Mouse (Mus musculus) MEL (cell line): Measurements from ENCODE around the gene Gpd1l. TPM values are rescaled to one million over a fixed set of nuclear protein-coding genes. Genes with fewer than 3 reads are reported as not detected.
"Not testable (repeated sequence)": the region's sequence is repeated elsewhere in the genome, so short reads cannot be mapped to it uniquely, and the experiment has no call there.

ENCODE experiments used
- DNase-seq: peaks from one replicate; pipeline ENCODE4 v3.0.0; 2011; ENCODE audit warnings: low read depth, low spot score
- H3K27ac ChIP-seq: 2 replicates; pipeline ENCODE4 v1.5.1; 2012; ENCODE audit warnings: low read depth, mild to moderate bottlenecking, control low read depth, low read length, moderate library complexity; ENCODE audit not compliant: control insufficient read depth
- H3K27me3 ChIP-seq, 2 experiments: fragments of 150-350 bp in 1 of 2; sonication (generic) in 1 of 2; 2 replicates each; pipeline ENCODE4 v1.6.1; 2012; ENCODE audit warnings: low read length in 2 of 2, mild to moderate bottlenecking in 2 of 2, improper control_type of control experiment in 1 of 2, moderate library complexity in 1 of 2; ENCODE audit not compliant: insufficient read depth in 2 of 2, control insufficient read depth in 1 of 2
- H3K36me3 ChIP-seq, 2 experiments: 2 replicates each; pipeline ENCODE4 v1.6.1; 2012 to 2014; ENCODE audit warnings: low read length in 2 of 2, improper control_type of control experiment in 1 of 2, inconsistent platforms in 1 of 2, mild to moderate bottlenecking in 1 of 2; ENCODE audit not compliant: insufficient read depth in 2 of 2, control insufficient read depth in 1 of 2
- H3K4me1 ChIP-seq, 2 experiments: fragments of 150-350 bp in 1 of 2; sonication (generic) in 1 of 2; 2 replicates each; pipeline ENCODE4 v1.6.1; 2012; ENCODE audit warnings: low read length in 2 of 2, improper control_type of control experiment in 1 of 2, mild to moderate bottlenecking in 1 of 2; ENCODE audit not compliant: insufficient read depth in 2 of 2, control insufficient read depth in 1 of 2
- H3K4me3 ChIP-seq, 2 experiments: fragments of 150-350 bp in 1 of 2; sonication (generic) in 1 of 2; 2 replicates each; pipeline ENCODE4 v1.5.1; 2012; ENCODE audit warnings: low read depth in 2 of 2, low read length in 2 of 2, mild to moderate bottlenecking in 2 of 2, moderate library complexity in 2 of 2, control low read depth in 1 of 2, improper control_type of control experiment in 1 of 2; ENCODE audit not compliant: control insufficient read depth in 1 of 2, insufficient read depth in 1 of 2
- H3K79me2 ChIP-seq: 2 replicates; pipeline ENCODE4 v1.6.1; 2012; ENCODE audit warnings: mild to moderate bottlenecking, low read length, moderate library complexity; ENCODE audit not compliant: control insufficient read depth, poor library complexity, insufficient read depth
- H3K9ac ChIP-seq: 2 replicates; pipeline ENCODE4 v1.6.1; 2012; ENCODE audit warnings: low read depth, mild to moderate bottlenecking, control low read depth, low read length, moderate library complexity; ENCODE audit not compliant: control insufficient read depth, poor library complexity, severe bottlenecking
- H3K9me3 ChIP-seq: fragments of 150-350 bp; sonication (generic); replicated peaks from 2 replicates; pipeline ENCODE4 v1.6.1; 2012; ENCODE audit warnings: mild to moderate bottlenecking, low read length, improper control_type of control experiment, moderate library complexity; ENCODE audit not compliant: insufficient read depth
- BHLHE40 ChIP-seq: IDR thresholded peaks from 2 replicates; pipeline ENCODE4 v1.6.1; 2012; ENCODE audit warnings: low read depth, mild to moderate bottlenecking, inconsistent platforms, low read length, improper control_type of control experiment, borderline replicate concordance
- CHD2 ChIP-seq: IDR thresholded peaks from 2 replicates; pipeline ENCODE4 v1.6.1; 2011; ENCODE audit warnings: low read length, improper control_type of control experiment
- EP300 ChIP-seq, 2 experiments: IDR thresholded peaks; 2 replicates each; pipeline ENCODE4 v1.6.1; 2011; ENCODE audit warnings: improper control_type of control experiment in 2 of 2, low read length in 2 of 2, low read depth in 1 of 2, mild to moderate bottlenecking in 1 of 2
- JUND ChIP-seq: IDR thresholded peaks from 2 replicates; pipeline ENCODE4 v1.6.1; 2011; ENCODE audit warnings: low read depth, mild to moderate bottlenecking, improper control_type of control experiment, low read length
- KAT2A ChIP-seq: conservative IDR thresholded peaks from 2 replicates; pipeline ENCODE4 v1.6.1; 2012; ENCODE audit warnings: low read depth, low read length, improper control_type of control experiment, inconsistent platforms
- MAX ChIP-seq: IDR thresholded peaks from 2 replicates; pipeline ENCODE4 v1.6.1; 2011; ENCODE audit warnings: low read length, improper control_type of control experiment
- MAZ ChIP-seq: IDR thresholded peaks from 2 replicates; pipeline ENCODE4 v1.6.1; 2012; ENCODE audit warnings: low read depth, mild to moderate bottlenecking, inconsistent platforms, low read length, improper control_type of control experiment
- MXI1 ChIP-seq: IDR thresholded peaks from 2 replicates; pipeline ENCODE4 v1.6.1; 2011; ENCODE audit warnings: mild to moderate bottlenecking, low read depth, low read length, improper control_type of control experiment
- MYB ChIP-seq: IDR thresholded peaks from 2 replicates; pipeline ENCODE4 v1.6.1; 2011; ENCODE audit warnings: mild to moderate bottlenecking, low read depth, low read length, improper control_type of control experiment
- MYC ChIP-seq: IDR thresholded peaks from 2 replicates; pipeline ENCODE4 v1.6.1; 2011; ENCODE audit warnings: low read depth, mild to moderate bottlenecking, low read length, improper control_type of control experiment, moderate library complexity
- NELFE ChIP-seq: IDR thresholded peaks from 2 replicates; pipeline ENCODE4 v1.6.1; 2011; ENCODE audit warnings: low read depth, low read length, improper control_type of control experiment
- NRF1 ChIP-seq: IDR thresholded peaks from 2 replicates; pipeline ENCODE4 v1.6.1; 2014; ENCODE audit warnings: low read depth, mild to moderate bottlenecking, inconsistent platforms, low read length, improper control_type of control experiment, moderate library complexity; ENCODE audit not compliant: poor library complexity, insufficient read depth, severe bottlenecking
- SIN3A ChIP-seq: IDR thresholded peaks from 2 replicates; pipeline ENCODE4 v1.6.1; 2012; ENCODE audit warnings: low read length, improper control_type of control experiment, inconsistent platforms
- TBP ChIP-seq: IDR thresholded peaks from 2 replicates; pipeline ENCODE4 v1.8.0; 2011; ENCODE audit warnings: low read depth, low read length, improper control_type of control experiment
- USF1 ChIP-seq: IDR thresholded peaks from 2 replicates; pipeline ENCODE4 v1.6.1; 2014; ENCODE audit warnings: low read depth, mild to moderate bottlenecking, inconsistent platforms, low read length, improper control_type of control experiment, moderate library complexity
- ZKSCAN1 ChIP-seq: IDR thresholded peaks from 2 replicates; pipeline ENCODE4 v1.6.1; 2012; ENCODE audit warnings: low read depth, mild to moderate bottlenecking, inconsistent platforms, low read length, improper control_type of control experiment, moderate library complexity
- ZNF384 ChIP-seq: IDR thresholded peaks from 2 replicates; pipeline ENCODE4 v1.6.1; 2012; ENCODE audit warnings: low read depth, mild to moderate bottlenecking, inconsistent platforms, low read length, improper control_type of control experiment
- polyA plus RNA-seq, 2 experiments: library from polyadenylated mRNA; stranded (reverse) in 1 of 2; unstranded in 1 of 2; fragments of >175 nt in 1 of 2; fragments of >200 nt in 1 of 2; gene quantifications; 2 replicates each; pipeline versions ENCODE4 v1.2.1 to v1.2.4; 2012; ENCODE audit warnings: low replicate concordance in 2 of 2, low read depth in 1 of 2; ENCODE audit not compliant: insufficient read length in 2 of 2, insufficient read depth in 1 of 2, missing spikeins in 1 of 2
- total RNA-seq: library from RNA; depleted of rRNA; stranded (reverse); fragments of 300-350 nt; gene quantifications from 2 replicates; pipeline ENCODE4 v1.2.3, GENCODE M21; 2012

The Gpd1l gene
- total and polyA plus RNA-seq, 3 experiments: not detected

DNA sequence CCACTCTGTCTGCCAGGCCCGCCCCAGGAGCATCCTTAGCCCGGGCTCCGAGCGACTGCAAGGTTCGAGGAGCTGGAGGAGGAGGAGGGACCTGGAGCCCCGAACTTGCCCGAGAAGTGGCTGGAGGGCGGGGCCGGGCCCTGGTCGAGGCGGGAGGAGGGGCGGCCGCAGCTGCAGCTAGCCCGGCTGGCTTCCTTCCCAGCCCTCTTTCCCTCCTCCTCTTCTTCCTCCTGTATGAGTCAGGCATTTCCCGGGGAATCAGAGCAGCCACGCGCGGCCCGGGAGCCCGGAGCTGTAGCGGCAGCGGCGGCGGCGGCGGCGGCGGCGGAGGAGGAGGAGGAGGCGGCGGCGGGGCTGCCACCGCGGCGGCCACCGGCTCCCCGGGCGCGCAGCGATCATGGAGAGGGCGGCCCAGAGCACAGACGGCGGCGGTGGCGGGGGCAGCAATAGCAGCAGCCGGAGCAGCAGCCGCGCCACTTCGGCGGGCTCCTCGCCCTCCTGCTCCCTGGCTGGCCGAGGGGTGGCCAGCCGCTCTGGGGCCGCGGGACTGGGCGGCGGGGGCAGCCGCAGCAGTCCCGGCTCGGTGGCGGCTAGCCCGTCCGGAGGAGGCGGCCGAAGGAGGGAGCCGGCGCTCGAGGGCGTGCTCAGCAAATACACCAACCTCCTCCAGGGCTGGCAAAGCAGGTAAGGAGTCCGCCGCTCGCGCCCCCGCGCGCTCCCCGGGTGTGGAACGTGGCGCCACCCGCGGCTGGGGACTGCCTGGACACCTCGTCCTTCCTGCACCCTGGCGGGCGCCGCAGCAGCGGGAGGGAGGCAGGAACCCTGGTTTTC lies 44.7 kb upstream of the Gpd1l start, which contains the start of gene Osbpl10:
Gene Osbpl10, plus strand, starts transcription at position 289 of the 831 bp plus-strand sequence.
- Histone ChIP-seq H3K27me3 (no peaks in the 10 kb centered on the region), H3K79me2 (no peaks in the 10 kb centered on the region), H3K4me1 (no peaks in the 10 kb centered on the region), H3K27ac (no peak within 1 kb of the TSS), H3K9ac (no peak within 1 kb of the TSS), H3K4me3 (no peak within 1 kb of the TSS), H3K36me3 (no peaks in the 10 kb centered on the region), H3K9me3 (no peaks in the 10 kb centered on the region)
- TF ChIP-seq JUND (no peak), ZNF384 (no peak), MAZ (no peak), NRF1 (no peak)
- no peak for DNase-seq

DNA sequence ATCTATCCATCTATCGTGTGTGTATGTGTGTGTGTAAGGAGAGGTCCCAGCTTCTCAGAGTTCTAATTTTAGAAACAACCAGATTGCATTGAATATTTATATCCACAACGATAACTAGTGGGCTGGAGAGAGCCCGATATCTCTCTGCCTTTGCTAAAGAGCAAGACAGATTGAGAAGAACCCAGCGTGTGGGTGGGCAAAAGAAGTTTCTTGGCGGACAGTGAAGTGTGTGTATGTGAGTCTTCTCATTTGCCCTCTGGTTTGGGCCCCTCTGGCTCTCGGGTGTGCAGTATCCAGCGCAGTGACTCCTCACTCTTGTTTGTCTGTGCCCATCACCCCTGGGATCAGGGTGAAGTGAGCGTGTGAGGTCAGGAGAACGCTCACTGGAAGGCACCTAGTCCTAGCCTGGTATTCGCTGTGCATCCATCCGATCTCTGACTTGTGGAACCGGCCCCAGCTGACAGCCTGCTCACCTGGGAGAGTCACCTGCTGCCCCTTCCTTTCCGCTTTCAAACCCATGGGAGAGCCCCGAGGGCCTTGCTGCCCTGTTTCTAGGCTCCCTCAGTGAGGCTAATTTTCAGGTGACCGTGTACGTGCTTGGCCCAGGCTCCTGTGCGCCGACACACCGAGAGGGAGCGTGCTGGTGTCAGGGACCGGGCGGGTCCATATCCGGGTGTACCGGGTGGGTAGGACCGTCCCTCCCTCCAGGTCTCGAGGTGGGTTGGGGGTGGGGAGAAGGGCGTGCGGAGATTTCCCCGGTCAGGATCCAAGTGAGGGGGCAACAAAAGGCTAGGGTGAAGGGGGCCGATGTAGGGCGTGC lies 43.9 kb upstream of the Gpd1l start:
- Histone ChIP-seq H3K36me3 (no peaks in the 10 kb centered on the region), H3K79me2 (no peaks in the 10 kb centered on the region), H3K9ac (no peak overlapping the region), H3K4me3 (no peak overlapping the region), H3K9me3 (no peaks in the 10 kb centered on the region), H3K27ac (no peak overlapping the region)
- no peak for DNase-seq
- TF ChIP-seq MXI1 (no peak), ZNF384 (no peak), TBP (no peak), MYB (no peak), CHD2 (no peak), NELFE (no peak), MAX (no peak), EP300 (IDR thresholded peaks at IDR 0.05; ENCODE audit: low read depth in 1 of 2, low read length in 2 of 2) (no peak), BHLHE40 (no peak), USF1 (no peak), ZKSCAN1 (no peak), KAT2A (no peak), MYC (no peak), SIN3A (no peak)
- TF ChIP-seq, all 39 proteins: peak for 0
- H3K27me3 ChIP-seq: no peaks in the 10 kb centered on the region
- no peaks in the 10 kb centered on the region for H3K4me1 ChIP-seq

DNA sequence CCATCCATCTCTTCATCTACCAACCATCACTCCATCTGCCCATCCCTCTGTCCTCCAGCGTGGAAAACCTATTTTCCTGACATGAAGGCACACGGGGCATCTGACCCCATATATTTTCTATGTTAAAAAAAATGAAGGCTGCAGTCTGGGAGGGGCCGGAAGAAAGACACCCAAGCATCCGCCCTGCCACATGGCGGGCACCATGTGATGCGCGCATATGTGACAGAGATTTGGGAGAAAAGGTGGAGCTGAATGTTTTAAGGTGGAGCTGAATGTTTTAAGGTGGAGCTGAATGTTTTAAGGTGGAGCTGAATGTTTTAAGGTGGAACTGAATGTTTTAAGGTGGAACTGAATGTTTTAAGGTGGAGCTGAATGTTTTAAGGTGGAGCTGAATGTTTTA lies 32.5 kb upstream of the Gpd1l start:
- not testable (repeated sequence) for H3K27ac ChIP-seq, H3K79me2 ChIP-seq, DNase-seq, H3K4me3 ChIP-seq, H3K4me1 ChIP-seq, H3K9ac ChIP-seq, H3K27me3 ChIP-seq, H3K9me3 ChIP-seq, H3K36me3 ChIP-seq
